Mouse (Mus musculus): ENCODE data around the gene Hdhd5.

DNA sequence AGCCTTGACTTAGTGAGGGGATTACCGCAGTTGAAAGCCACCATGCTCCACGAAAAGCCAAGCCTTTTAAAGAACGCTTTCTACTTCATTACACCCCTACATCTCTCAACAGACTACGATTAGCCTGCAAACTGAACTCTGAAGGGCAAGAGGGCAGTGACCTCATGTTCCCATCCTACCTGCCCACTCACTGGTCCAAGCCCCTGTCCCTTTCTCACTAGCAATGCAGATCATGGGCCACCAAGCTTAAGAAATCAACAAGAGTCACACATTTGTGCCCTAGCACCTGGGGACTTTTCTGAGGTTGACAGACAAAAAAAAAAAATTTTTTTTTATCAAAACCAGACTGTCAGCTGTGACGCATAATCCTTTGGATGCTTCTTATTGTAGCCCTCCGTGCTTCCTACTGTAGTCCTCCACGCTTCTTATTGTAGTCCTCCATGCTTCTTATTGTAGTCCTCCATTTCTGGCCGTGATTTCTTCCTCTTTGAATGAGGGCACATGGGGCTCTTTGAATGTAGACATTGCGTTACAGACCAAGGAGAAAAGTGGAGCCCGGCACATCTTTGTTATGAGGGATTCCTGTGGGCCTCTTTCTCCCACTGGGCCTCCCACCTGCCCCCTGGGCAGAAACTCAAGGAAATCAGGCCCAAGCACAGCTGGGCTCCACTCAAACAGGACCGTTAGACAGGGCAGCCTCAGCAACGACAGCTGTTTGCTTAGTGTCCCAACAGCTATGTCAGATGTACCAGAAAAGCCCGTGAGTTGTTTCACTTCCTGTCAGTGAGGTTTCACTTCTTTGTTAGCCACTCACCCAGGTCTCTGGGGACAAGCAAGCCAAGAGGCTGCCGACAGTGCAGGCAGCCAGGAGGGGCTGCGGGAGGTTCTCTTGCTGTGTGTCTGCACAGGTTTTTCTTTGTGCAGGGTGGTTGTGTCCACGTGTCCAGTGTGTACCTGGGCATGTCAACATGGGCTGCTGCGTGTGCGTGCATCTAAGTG, 36.1 kb upstream of the Hdhd5 start:
- TF ChIP-seq GATA1 (IDR thresholded peaks at IDR 0.05; ENCODE audit: borderline replicate concordance, low read length) (no peak), FLI1 (IDR thresholded peaks at IDR 0.05; ENCODE audit: low read length) (no peak)

Measured in megakaryocyte, embryonic 14.5 days (primary cell).